Mouse (Mus musculus) megakaryocyte-erythroid progenitor cell, adult 5-6 weeks (primary cell): ENCODE data around the gene Spen. TPM values are rescaled to one million over a fixed set of nuclear protein-coding genes. Genes with fewer than 3 reads are reported as not detected.
"Not testable (repeated sequence)": the region's sequence is repeated elsewhere in the genome, so short reads cannot be mapped to it uniquely, and the experiment has no call there.

Experiments used
- ATAC-seq: replicated peaks from 2 replicates; pipeline ENCODE4 v1.8.0; 2016; ENCODE audit warnings: mild to moderate bottlenecking, inconsistent platforms; ENCODE audit not compliant: severe bottlenecking, poor library complexity, low FRiP score, low TSS enrichment
- total RNA-seq, 2 experiments: library from RNA; stranded (forward) in 1 of 2; stranded (reverse) in 1 of 2; fragments of 200-1000, 215-1000 nt in 1 of 2; fragments of >200 nt in 1 of 2; fragmentation: Nextera tagmentation in 1 of 2; gene quantifications; 2 replicates each; pipeline ENCODE4 v1.2.3; 2014 to 2017

The Spen gene
- total RNA-seq (2014; fragmentation: Nextera tagmentation): 64.2 and 81.5 TPM in 2 replicates
- total RNA-seq (2017): 21.1 and 40.5 TPM in 2 replicates

DNA sequence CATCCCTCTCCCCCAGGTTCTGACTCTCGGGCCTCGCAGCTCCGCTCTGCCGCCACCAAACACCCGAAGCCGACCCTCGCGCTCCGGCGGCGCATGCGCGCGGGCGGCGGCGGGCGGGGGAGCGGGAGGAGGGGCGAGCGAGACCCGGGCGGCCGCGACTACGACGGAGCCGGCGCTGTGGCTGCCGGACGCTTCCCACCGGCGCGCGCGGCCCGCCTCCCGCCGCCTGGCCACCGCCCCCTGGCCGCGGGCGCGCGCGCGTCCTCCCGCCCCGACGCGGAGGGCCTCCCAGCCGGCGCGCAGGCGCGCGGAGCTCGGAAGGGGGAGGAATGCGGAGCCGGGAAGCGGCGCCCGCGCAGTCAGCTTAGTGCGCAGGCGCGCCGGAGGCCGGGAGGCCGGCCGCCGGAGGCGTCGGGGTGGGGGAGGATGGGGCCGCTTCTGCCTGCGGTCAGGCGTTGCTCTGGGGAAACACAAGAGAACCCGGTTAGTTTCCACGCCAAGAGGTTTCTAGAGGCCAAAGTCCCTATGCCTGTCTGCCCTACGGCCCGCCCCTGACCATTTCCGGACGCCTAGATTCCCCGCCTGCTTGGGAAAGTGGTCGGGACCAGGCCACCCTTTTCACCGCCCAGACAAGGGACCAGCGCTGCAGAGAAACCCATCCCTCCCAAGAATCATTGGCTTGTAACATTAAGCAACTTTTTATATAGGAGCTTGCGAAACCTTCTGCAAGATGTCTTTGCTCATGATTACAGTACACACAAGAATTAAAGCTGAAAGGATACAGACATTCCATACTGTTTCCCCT lies at the start of gene Spen:
Spen (minus strand) TSS at position 190 of the 805 bp plus-strand sequence.
- ATAC-seq: peak; percentile 39

DNA sequence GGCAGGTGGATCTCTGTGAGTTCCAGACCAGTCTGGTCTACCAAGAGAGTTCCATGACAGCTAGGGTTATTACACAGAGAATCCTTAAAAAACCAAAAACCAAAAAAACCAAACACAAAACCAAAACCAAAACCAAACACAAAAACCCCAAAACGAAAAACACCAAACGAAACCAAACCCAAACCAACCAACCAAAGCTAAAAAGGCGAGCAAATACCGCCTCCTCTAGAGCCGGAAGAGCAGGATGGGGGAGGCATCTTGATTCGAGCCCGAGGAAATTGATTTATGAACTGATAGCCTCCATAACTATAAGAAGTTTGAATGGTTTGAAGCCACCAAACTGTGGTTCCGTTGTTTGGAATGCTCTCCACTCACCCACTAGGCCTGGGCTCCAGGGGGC lies 45.5 kb upstream of the Spen start:
- no peak for ATAC-seq

DNA sequence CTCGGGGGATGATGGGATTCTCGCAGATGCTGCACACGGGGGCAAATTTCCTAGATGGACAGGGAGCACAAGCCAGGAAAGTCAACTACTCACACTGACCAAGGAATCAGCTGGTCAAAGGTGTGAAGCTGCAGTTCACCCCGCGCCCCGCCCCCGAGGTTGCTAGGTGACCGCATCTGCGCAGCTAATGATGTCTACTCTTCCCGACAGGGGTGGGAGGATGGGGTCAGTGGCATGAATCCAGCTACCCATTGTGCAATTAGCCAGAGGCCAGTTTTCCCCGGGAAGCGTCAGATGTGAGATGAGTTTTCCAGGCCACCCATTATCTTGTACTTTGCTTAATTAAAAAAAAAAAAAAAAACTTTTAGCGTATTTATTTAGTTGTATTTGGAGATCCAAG lies 42.7 kb upstream of the Spen start:
- no peak for ATAC-seq

DNA sequence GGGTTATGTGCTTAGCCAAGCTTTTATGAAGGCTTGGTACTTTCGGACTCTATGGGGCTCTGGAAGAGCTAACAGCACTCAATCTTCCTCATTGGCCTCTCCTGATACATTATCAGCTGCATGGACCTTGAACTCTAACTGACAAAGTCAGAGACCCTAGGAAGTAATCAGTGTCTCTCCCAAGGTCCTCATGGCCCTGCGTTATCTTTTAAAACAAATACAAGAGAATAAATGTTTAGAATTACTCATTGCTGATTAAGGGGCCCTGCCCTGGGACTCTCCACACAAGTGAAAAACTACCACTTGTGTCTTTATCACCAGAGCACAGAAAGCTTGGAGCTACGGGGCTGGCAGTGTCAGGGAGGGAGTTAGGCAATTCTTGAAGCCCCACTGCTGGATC lies 40.4 kb upstream of the Spen start:
- ATAC-seq: peak; percentile 82

DNA sequence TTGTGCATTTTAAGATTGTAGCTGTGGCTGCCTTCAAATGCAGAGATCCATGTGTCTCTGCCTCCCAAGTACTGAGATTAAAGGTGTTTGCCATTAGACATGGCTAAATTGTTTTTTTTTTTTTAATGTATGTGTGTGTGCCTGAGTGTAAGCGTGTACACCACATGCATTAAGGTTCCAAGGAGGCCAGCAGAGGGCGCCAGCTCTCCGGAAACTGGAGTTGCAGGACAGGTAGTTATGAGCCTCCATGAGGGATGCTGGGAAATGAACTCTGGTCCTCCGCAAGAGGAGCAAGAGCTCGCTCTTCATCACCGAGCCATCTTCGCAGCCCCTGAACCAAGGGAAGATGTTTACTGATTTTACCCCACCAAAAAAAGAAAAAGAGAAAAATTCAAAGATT lies 38.5 kb upstream of the Spen start:
- ATAC-seq: no peak

DNA sequence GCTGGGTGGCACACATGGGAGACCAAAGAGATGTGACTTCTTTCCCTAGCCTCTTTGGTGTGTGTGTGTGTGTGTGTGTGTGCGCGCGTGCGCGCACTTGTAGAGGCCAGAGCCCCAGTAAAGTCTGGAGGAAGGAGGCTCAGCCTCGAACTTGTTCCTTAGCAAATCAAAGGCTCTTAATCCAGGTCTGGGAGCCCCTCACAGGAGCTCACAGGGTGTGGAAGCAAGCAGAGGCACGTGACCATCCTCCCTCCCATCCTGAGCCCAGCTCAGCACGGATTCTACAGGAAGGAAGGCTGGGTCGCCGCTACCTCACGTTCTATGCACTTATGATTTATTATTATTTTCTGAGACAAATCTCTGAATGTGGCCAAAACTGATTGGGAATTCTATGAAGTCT lies 38.0 kb upstream of the Spen start:
- ATAC-seq: no peak

DNA sequence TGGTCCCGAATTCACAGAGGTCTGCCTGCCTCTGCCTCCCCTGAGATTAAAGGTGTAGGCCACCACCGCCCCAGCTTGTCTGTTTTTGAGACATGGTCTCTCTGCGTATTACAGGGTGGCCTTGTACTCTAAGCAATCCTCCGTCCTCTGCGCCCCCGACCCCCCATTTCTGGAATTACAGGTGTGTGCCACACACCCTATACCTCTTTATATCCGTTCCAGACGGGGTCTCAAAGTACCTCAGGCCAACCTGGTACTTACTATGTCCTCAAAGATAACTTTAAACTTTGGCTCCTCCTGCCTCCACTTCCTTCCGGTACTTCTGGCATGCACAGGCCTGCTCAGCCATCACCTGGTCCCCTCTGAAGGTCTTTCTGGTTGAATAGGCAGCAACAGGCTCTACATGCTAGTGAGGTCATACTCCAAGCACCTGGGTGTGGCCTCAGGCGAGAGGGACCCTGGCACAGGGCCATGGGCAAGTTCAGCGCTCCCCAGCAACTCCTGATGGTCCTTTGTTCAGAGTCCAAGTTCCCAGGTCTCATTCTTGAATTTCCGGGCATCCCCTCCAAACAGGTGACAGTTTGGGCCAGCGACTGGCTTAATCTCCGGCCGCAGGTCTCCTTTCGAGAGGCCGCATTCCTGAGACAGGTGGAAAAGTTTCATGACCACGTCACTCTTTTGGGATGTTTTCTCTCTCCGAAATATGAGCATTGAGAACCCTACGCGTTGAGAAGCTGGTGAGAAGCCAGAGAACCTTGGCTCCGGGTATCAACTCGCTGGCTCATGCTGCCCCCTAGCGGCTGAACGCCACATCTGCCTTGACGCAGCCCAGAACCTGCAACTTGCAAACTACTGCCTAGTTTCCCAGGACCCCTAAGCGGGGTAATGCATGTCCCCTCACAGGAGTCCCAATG lies 36.6 kb upstream of the Spen start:
- peak; percentile 48; the same call in 1 of the 2 replicates for ATAC-seq

DNA sequence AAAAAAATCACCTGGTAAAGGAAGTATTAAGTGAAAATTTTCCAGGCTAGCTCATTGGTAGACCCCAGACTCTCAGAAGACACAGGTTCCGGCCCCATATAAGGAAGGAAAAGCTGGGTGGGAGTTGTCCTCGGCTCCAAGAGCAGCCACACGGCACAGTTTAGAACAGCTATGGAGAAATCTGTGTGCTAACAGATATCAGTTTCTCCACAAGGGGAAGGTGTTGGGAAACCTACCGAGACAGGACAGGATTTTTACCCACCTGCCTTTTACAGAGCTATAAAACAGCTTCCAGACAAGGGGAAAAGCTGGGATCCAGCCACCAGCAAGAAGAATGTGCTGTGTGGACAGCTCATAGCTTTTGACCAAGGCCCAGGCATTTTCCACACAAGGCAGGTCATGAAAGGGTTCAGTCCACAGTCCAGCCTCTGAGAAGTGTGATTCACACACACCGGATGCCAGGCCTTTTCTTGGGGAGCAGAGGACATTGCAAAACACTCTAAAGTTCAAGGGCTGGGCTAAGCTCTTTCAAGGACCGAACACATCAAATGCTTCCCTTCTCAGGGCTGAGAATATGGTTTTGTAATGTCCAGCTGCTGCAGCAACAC lies 35.1 kb upstream of the Spen start:
- ATAC-seq: no peak

DNA sequence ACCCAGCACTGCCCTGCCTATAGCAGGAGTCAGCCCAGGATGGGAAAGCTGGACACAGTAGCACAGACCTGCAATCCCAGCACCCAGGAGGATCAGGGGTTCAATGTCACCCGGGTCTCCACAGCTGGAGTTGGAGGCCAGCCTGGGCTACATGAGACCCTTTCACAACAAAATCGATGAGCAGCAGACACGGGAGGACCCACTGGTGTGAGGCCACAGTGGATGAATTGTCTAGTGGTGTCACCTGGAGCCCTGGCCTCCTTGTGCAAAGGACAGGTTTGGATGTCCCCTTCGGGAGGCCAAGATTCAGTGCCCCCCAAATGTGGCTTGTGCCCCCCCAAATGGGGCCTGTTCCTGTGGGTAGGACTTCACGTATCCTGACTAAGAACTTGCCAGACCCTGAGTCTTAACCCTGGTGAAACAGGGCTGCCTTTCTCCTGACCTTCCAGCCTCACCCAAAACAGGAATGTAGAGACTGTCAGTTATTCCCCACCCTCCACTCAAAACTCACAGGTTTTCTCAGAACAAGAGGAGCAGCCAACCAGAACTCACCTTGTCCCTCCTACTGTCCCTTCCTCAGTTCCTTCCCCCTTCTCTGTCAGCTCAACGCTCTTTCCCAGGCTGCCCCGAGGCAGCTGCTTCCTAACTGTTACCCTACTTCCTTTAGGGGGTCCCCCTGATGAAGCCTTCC lies 34.4 kb upstream of the Spen start:
- ATAC-seq: no peak

DNA sequence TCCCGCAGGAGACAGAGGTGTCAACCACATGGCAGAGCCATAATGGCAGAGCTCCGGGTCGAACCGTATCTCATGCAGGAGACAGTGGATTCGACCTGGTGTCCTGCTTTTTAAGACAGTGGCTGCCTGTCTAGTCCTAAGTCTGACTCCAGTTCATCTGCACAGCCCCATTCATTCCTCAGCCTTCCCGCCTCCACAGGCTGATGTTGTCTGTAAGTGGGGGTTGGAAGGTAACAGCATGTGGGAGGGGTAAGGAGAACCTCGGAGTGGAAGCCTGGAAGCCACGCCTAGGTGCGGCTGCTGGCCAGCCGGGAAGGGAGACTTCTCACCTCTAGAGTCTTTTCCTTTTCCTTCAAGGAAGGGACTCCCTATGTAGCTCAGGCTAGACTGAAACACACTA lies 33.5 kb upstream of the Spen start:
- ATAC-seq: no peak

DNA sequence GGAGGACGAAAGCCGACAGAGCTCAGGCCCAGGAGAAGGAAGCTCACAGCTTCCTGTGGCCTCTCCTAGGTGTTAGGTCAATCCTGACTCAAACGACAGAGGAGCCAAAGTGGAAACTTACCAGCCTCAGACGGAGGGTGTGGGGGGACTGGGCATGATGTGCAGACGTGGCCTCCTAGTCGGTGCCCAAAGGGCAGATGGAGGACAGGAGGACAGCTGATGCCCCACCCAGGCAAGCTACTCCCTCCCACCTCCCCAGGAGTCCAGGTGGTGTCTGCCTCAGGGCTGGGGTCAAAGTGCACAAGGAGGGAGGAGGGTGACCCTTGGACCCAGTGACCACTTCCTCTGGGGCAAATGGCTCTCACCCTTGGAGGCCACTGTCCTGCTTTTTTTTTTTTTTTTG lies 32.9 kb upstream of the Spen start:
- no peak for ATAC-seq

DNA sequence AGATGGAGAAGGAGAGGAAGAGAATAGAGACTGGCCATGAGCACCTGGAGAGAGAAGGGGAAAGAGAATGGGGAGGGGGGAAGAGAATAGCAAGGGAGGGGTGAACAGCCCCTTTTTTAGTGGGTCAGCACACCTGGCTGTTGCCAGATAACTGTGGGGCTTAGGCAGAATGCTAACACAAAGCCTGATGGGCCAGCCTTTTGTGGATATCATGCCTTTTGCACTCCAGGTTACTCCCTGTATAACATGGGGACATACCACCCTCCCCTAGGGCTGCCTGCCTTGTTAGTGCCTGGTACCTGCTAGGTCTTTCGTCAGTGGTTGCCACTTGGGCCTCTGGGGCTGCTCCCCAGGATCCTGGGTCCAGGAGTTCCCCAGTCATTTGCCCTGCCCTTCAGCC lies 32.4 kb upstream of the Spen start:
- no peak for ATAC-seq

DNA sequence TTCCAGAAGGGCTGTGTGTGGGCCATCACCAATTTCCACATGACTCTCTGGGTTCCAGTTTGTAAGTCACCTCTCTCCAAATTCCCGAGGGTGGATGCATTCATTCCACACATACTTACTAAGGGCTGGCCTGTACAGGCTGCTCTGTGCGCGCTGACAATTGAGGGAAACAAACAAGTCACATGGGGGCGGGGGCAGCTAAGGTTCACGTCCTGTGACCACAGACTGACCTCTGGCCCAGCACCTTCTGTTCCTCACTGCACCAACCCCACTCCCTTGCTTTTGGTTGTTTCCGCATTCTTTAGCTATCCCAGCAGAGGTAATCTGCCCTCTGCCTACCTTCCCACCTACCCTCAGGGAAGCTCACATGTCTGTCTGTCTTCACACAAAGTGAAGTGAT lies 31.6 kb upstream of the Spen start:
- no peak for ATAC-seq

DNA sequence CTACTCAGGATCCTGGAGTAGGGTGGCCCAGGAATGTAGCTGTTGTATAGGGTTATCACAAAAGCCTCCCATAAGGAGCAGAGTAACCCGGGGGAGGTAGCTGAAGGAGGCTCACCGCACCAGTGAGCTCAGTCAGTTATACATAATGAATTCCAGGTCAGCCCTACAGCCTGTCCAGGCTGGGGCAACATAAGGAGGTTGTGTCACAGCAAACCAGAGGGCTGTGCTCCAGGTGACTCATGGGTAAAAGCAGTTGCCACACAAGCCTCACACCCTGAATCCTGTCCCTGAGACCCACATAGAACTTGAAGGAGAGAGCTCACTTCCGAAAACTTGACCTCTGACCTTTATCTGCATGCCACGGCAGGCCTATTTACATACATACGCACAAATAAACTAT lies 30.6 kb upstream of the Spen start:
- ATAC-seq: no peak

DNA sequence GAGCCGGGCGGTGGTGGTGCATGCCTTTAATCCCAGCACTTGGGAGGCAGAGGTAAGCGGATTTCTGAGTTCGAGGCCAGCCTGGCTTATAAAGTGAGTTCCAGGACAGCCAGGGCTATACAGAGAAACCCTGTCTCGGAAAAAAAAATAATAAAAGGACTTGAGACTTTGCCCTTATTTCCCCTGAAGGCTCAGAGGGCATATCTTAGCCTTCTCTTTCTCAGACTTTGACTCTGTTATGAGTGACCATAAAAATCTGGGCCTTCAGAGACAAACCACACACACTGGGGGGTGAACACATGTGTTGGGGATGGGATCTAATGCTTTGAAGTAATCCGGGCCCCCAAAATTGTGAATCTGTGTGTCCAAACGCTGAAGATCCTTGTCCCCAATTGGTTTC lies 28.8 kb upstream of the Spen start:
- ATAC-seq: not testable (repeated sequence)

DNA sequence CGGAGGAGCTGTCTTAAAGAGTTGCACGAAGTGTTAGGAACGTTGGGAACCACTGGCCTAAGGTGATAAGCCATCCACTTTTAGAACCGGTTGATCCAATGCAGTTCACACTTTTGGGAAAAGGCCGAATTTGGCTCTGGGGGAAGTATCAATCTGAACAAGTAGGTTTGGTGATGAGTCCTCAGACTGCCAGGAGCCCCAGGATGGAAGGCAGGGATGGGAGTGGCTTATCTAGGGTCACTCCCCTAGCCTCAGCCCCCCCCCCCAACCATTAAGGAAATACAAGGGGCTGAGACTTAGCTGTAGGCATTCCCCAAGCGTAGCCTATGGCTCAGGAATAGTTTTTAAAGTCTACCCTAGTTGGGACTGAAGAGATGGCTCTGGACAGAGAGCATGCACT lies 27.8 kb upstream of the Spen start:
- no peak for ATAC-seq

DNA sequence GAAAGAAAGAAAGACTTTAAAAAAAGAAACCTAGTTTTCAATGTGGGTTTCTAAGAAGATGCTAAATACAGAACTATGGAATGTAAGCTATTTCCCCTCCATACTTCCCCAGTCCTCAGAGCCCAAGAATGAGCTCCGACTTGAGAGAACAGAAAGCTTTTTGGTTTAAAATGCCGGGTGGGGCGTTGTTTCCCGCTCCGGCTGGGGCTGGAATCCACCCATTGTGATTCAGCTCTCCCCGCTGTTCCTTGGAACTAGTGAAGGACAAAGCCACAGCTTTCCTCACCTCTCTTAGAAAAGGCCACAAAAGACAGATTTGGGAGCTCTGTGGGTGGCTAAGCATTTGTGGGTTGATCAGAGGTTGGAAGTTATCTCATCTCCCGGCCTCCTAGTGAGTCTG lies 26.9 kb upstream of the Spen start:
- ATAC-seq: no peak

DNA sequence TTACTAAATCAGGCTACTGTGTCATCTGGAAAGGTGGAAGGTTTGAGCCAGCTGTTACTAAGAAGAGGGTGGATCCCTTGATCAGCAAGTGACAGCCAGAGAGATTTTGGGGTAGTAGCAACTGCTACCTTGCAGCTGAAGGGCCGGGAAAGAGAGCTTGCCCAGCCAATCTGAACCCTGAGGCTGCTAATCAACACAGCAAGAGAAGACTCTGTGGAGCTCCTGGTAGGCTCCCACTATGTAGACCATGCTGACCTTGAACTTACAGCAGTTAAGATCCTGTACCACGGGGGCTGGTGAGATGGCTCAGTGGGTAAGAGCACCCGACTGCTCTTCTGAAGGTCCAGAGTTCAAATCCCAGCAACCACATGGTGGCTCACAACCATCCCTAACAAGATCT lies 26.3 kb upstream of the Spen start:
- no peak for ATAC-seq

DNA sequence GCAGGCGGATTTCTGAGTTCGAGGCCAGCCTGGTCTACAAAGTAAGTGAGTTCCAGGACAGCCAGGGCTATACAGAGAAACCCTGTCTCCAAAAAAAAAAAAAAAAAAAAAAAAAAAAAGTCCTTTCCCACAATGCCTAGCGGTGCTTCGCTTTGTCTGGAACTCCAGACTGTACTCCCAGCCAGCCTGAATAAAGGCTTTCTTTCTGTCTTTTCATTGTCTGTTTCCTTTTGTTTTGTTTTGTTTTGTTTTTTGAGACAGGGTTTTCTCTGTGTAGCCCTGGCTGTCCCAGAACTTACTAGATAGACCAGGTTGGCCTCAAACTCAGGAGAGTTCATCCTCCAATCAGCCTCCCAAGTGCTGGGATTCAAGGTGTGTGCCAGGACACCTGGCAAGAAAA lies 25.8 kb upstream of the Spen start:
- no peak for ATAC-seq

DNA sequence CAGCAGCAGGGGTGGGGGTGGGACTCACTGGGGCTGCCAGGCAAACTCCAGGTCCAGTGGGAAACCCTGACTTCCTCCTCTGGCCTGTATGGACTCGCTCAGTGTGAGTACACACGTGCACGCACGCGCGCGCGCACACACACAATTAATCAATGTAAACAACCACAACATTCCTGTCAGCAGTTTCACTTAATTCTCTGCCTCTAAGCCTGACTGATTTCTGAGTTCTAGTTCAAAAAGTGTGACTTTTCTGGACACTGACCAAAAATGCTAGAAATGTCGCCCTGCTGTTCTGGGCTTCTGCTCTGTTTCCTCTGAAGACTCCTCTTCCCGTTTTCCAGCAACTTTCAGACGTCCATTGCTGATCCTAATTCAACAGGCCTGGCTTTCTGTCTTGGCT lies 23.9 kb upstream of the Spen start:
- no peak for ATAC-seq
